Mouse (Mus musculus): ENCODE results near the gene Tia1. TPM values are rescaled to one million over a fixed set of nuclear protein-coding genes. Genes with fewer than 3 reads are reported as not detected.

The Tia1 gene
- polyA plus RNA-seq, 1 experiment from 2014 or later, result 292 TPM

GRCm38 (mm10) chr6:86366853-86367249 lies 37.2 kb upstream of the Tia1 start:
- no peak overlapping the region for H3K27ac ChIP-seq (ENCODE audit: low read depth, low read length)
- no peak for ATAC-seq (ENCODE audit: low FRiP score)
- H3K4me3 ChIP-seq (ENCODE audit: low read depth, low read length), result no peak overlapping the region; the same call in 1 of the 2 replicates
- H3K9me3 ChIP-seq (ENCODE audit: control insufficient read depth, low read length), result no peaks in the 10 kb centered on the region
- DNase-seq (ENCODE audit: low spot score), result no peak
- no peaks in the 10 kb centered on the region for H3K27me3 ChIP-seq (ENCODE audit: control insufficient read depth, insufficient read depth, low read length)
- H3K9ac ChIP-seq (ENCODE audit: low read depth, low read length), result peak overlapping the region; percentile 90; the same call in 1 of the 2 replicates
- peak overlapping the region; percentile 87 for H3K4me2 ChIP-seq (replicated peaks; ENCODE audit: low read depth, low read length)
- H3K4me1 ChIP-seq (replicated peaks; ENCODE audit: control insufficient read depth, insufficient read depth, low read length), result no peaks in the 10 kb centered on the region; the same call in 1 of the 2 replicates
- H3K36me3 ChIP-seq (ENCODE audit: control insufficient read depth, insufficient read depth, low read length), result no peaks in the 10 kb centered on the region
- WGBS, result 86% methylated on average over 2 of the region's 2 CpGs

GRCm38 (mm10) chr6:86368479-86368878 lies 35.5 kb upstream of the Tia1 start:
- 92% methylated on average over 5 of the region's 5 CpGs for WGBS
- no peaks in the 10 kb centered on the region for H3K36me3 ChIP-seq (ENCODE audit: control insufficient read depth, insufficient read depth, low read length)
- H3K4me1 ChIP-seq (replicated peaks; ENCODE audit: control insufficient read depth, insufficient read depth, low read length), result peaks cover 2% of the 10 kb centered on the region; the same call in 1 of the 2 replicates

GRCm38 (mm10) chr6:86370093-86370713 lies 33.8 kb upstream of the Tia1 start:
- H3K4me2 ChIP-seq (replicated peaks; ENCODE audit: low read depth, low read length), result peak overlapping the region; percentile 78
- ATAC-seq (ENCODE audit: low FRiP score) (no peak), DNase-seq (ENCODE audit: low spot score) (peak; percentile 23)
- H3K36me3 ChIP-seq (ENCODE audit: control insufficient read depth, insufficient read depth, low read length), result no peaks in the 10 kb centered on the region
- H3K9me3 ChIP-seq (ENCODE audit: control insufficient read depth, low read length), result no peaks in the 10 kb centered on the region
- no peaks in the 10 kb centered on the region for H3K27me3 ChIP-seq (ENCODE audit: control insufficient read depth, insufficient read depth, low read length)
- H3K4me3 ChIP-seq (ENCODE audit: low read depth, low read length), result peak overlapping the region; percentile 89; the same call in 1 of the 2 replicates
- 67% methylated on average over 3 of the region's 3 CpGs for WGBS
- H3K4me1 ChIP-seq (replicated peaks; ENCODE audit: control insufficient read depth, insufficient read depth, low read length), result peaks cover 2% of the 10 kb centered on the region; the same call in 1 of the 2 replicates
- peak overlapping the region; percentile 87 for H3K27ac ChIP-seq (ENCODE audit: low read depth, low read length)
- peak overlapping the region; percentile 82 for H3K9ac ChIP-seq (ENCODE audit: low read depth, low read length)

More at GRCm38 (mm10) chr6:86368479-86368878, 35.5 kb upstream of the Tia1 start:
- no peak overlapping the region for H3K9ac ChIP-seq (ENCODE audit: low read depth, low read length)
- no peak overlapping the region for H3K4me3 ChIP-seq (ENCODE audit: low read depth, low read length)
- H3K27me3 ChIP-seq (ENCODE audit: control insufficient read depth, insufficient read depth, low read length), result no peaks in the 10 kb centered on the region
- no peak for ATAC-seq (ENCODE audit: low FRiP score)
- no peak overlapping the region for H3K27ac ChIP-seq (ENCODE audit: low read depth, low read length)
- no peak overlapping the region for H3K4me2 ChIP-seq (replicated peaks; ENCODE audit: low read depth, low read length)
- no peak for DNase-seq (ENCODE audit: low spot score)
- no peaks in the 10 kb centered on the region for H3K9me3 ChIP-seq (ENCODE audit: control insufficient read depth, low read length)

DNA sequence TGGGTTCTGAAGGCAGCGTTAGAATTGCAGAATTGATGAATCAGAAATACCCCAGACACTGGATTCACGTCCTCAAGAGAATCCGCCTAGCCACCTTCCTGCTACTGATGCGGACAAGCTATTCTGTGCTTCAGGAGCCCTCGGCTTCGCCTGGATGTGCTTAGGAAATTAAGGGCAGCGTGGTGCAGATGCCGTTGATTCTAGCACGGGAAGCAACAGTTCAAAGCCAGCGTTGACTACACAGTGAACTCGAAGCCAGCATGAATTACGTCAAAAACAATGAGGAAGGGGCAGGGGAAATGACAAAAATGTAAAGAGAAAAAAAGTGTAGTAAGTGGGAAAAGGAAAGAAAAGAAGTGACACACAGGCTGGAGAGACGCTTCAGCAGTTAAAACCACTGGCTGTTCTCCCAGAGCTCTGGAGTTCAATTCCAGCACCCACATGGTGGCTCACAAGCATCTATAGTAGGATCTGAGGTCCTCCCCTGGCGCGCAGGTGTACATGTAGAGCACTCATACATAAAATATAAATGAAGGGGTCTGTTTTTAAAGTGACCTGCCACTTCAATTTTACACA lies 33.2 kb upstream of the Tia1 start, which contains the start of gene Snrpg:
TSS of gene Snrpg (plus strand) at position 541 of the 576 bp plus-strand sequence.
- Histone ChIP-seq H3K9me3 (ENCODE audit: control insufficient read depth, low read length) (no peaks in the 10 kb centered on the region), H3K9ac (ENCODE audit: low read depth, low read length) (peak within 1 kb of the TSS; percentile 85), H3K36me3 (ENCODE audit: control insufficient read depth, insufficient read depth, low read length) (no peaks in the 10 kb centered on the region), H3K4me1 (replicated peaks; ENCODE audit: control insufficient read depth, insufficient read depth, low read length) (peaks cover 2% of the 10 kb centered on the region; the same call in 1 of the 2 replicates), H3K27ac (ENCODE audit: low read depth, low read length) (peak within 1 kb of the TSS; percentile 87), H3K4me3 (ENCODE audit: low read depth, low read length) (peak within 1 kb of the TSS; percentile 89), H3K4me2 (replicated peaks; ENCODE audit: low read depth, low read length) (peak within 1 kb of the TSS; percentile 78), H3K27me3 (ENCODE audit: control insufficient read depth, insufficient read depth, low read length) (no peaks in the 10 kb centered on the region)
- ATAC-seq (ENCODE audit: low FRiP score), result peak; percentile 15
- WGBS, result 20% methylated on average over 15 of the region's 15 CpGs
- DNase-seq (ENCODE audit: low spot score), result peak; percentile 55

DNA sequence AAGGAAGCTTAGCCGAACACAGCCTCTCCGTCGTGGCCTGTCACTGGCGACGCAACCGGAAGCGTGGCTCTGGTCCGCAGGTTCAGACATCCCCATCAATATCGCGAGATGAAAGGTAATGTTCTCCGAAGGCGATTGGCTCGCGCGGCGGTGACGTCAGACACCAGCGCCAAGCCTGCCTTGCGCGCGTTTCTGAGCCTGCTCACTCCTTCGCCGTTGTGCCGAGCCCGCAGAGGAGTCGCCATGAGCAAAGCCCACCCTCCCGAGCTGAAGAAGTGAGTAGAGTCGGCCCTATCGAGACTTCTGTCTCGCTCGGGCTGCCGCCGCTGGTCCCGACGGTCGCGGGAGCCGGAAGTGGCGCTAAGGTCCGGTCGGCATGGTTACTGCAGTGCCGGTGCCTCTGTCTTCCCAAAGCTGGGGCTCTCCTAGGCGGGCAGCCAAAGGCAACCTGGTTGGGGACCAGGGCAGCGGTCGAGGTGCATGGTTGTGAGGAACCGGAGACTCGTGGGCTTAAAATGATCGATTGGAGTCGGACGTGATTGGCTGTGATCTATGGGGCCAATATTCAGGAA lies 32.6 kb upstream of the Tia1 start:
- no peaks in the 10 kb centered on the region for H3K9me3 ChIP-seq (ENCODE audit: control insufficient read depth, low read length)

DNA sequence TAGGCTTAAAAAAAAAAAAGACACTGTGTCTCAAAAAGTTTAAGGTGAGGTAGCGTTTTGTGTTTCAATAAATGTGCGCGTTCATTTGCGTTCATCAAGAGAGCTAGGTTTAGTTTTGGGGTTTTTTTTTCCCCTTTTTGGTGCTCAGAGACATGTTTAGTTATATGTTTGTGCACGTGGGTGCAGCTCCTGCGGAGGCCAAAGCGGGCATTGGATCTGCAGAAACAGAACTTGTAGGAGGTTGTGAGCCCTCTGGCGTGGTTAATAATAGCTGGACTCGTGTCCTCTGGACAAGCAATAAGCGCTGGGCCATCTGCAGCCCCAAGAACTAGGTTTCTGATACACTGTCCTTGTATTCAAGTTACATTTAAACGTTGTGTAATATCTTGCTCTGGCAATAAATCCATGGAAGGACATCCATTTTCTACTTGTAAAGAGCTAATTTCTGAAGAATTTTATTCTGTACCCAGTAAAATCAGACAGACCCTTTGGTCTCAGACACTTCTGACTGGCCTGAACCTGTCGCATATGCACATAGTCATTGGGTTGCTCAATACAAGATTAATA lies 32.0 kb upstream of the Tia1 start:
- H3K9me3 ChIP-seq (ENCODE audit: control insufficient read depth, low read length), result no peaks in the 10 kb centered on the region
- peaks cover under 1% of the 10 kb centered on the region; the same call in 1 of the 2 replicates for H3K36me3 ChIP-seq (ENCODE audit: control insufficient read depth, insufficient read depth, low read length)
- DNase-seq (ENCODE audit: low spot score), result no peak
- H3K27me3 ChIP-seq (ENCODE audit: control insufficient read depth, insufficient read depth, low read length), result no peaks in the 10 kb centered on the region
- peak overlapping the region; percentile 78 for H3K4me2 ChIP-seq (replicated peaks; ENCODE audit: low read depth, low read length)
- H3K4me1 ChIP-seq (replicated peaks; ENCODE audit: control insufficient read depth, insufficient read depth, low read length), result 0 out of 2 replicates have a peak, but pooled peaks cover 2% of the 10 kb centered on the region
- 5% methylated on average over 12 of the region's 12 CpGs for WGBS
- H3K27ac ChIP-seq (ENCODE audit: low read depth, low read length), result no peak overlapping the region; the same call in 1 of the 2 replicates
- ATAC-seq (ENCODE audit: low FRiP score), result no peak
- H3K9ac ChIP-seq (ENCODE audit: low read depth, low read length), result peak overlapping the region; percentile 85
- H3K4me3 ChIP-seq (ENCODE audit: low read depth, low read length), result peak overlapping the region; percentile 89

More for the DNA sequence above, 32.6 kb upstream of the Tia1 start:
- Histone ChIP-seq H3K36me3 (ENCODE audit: control insufficient read depth, insufficient read depth, low read length) (no peaks in the 10 kb centered on the region), H3K4me1 (replicated peaks; ENCODE audit: control insufficient read depth, insufficient read depth, low read length) (0 out of 2 replicates have a peak, but pooled peaks cover 2% of the 10 kb centered on the region), H3K4me3 (ENCODE audit: low read depth, low read length) (peak overlapping the region; percentile 89), H3K27me3 (ENCODE audit: control insufficient read depth, insufficient read depth, low read length) (no peaks in the 10 kb centered on the region), H3K4me2 (replicated peaks; ENCODE audit: low read depth, low read length) (peak overlapping the region; percentile 78), H3K27ac (ENCODE audit: low read depth, low read length) (peak overlapping the region; percentile 87), H3K9ac (ENCODE audit: low read depth, low read length) (peak overlapping the region; percentile 85)
- WGBS, result under 1% methylated on average over 50 of the region's 50 CpGs
- peak; percentile 97 for DNase-seq (ENCODE audit: low spot score)
- ATAC-seq (ENCODE audit: low FRiP score), result peak; percentile 96

DNA sequence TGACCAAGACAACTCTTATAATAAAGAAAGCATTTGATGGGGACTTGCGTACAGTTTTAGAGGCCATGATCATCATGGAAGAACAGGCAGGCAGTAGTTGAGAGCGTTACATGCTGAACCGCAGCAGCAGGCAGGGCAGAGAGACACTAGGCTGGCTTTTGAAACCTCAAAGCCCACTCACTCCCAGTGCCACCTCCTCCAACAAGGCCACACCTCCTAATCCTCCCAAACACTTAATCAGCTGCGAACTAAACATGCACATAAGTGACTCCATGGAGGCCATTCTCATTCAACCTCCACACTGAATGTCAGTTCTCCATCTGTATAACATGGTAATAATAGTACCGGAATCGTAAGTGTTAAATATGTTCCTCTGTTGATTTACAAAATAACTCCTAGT lies 30.5 kb upstream of the Tia1 start:
- H3K9me3 ChIP-seq (ENCODE audit: control insufficient read depth, low read length), result no peaks in the 10 kb centered on the region
- no peaks in the 10 kb centered on the region for H3K27me3 ChIP-seq (ENCODE audit: control insufficient read depth, insufficient read depth, low read length)
- H3K4me2 ChIP-seq (replicated peaks; ENCODE audit: low read depth, low read length), result no peak overlapping the region
- no peak overlapping the region for H3K9ac ChIP-seq (ENCODE audit: low read depth, low read length)
- H3K4me1 ChIP-seq (replicated peaks; ENCODE audit: control insufficient read depth, insufficient read depth, low read length), result 0 out of 2 replicates have a peak, but pooled peaks cover 2% of the 10 kb centered on the region
- DNase-seq (ENCODE audit: low spot score), result no peak
- H3K36me3 ChIP-seq (ENCODE audit: control insufficient read depth, insufficient read depth, low read length), result peaks cover 6% of the 10 kb centered on the region; the same call in 1 of the 2 replicates
- WGBS, result 95% methylated on average over 6 of the region's 6 CpGs
- H3K27ac ChIP-seq (ENCODE audit: low read depth, low read length), result no peak overlapping the region
- H3K4me3 ChIP-seq (ENCODE audit: low read depth, low read length), result no peak overlapping the region
- no peak for ATAC-seq (ENCODE audit: low FRiP score)

DNA sequence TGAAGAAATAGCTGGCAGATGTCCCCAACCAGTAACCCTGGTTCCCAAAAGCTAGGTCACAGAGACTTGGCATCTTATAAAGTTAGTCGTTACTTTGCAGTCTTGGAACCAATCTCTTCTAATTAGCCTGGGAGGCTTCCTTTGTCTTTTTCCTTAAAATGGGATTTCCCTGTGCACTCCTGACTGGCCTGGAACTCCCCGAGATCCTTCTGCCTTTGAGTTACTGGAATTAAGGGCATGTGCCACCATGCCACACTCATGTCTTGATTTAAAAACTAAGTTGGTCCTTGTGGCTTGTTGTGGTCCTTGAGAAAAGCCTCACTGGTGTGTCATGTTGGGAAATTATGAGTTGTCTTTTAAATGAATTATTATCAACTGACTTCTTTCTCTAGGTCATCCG lies 25.7 kb upstream of the Tia1 start:
- Histone ChIP-seq H3K4me3 (ENCODE audit: low read depth, low read length) (no peak overlapping the region), H3K27ac (ENCODE audit: low read depth, low read length) (no peak overlapping the region), H3K9ac (ENCODE audit: low read depth, low read length) (no peak overlapping the region), H3K9me3 (ENCODE audit: control insufficient read depth, low read length) (no peaks in the 10 kb centered on the region), H3K36me3 (ENCODE audit: control insufficient read depth, insufficient read depth, low read length) (peaks cover 8% of the 10 kb centered on the region; the same call in 1 of the 2 replicates), H3K27me3 (ENCODE audit: control insufficient read depth, insufficient read depth, low read length) (no peaks in the 10 kb centered on the region), H3K4me2 (replicated peaks; ENCODE audit: low read depth, low read length) (no peak overlapping the region), H3K4me1 (replicated peaks; ENCODE audit: control insufficient read depth, insufficient read depth, low read length) (no peaks in the 10 kb centered on the region)
- ATAC-seq (ENCODE audit: low FRiP score) (no peak), DNase-seq (ENCODE audit: low spot score) (no peak)
- 92% methylated on average over 3 of the region's 3 CpGs for WGBS

Measured in hindbrain, embryonic 11.5 days (tissue).